Mouse (Mus musculus): Measurements from ENCODE around the gene Hoxc8. TPM values are rescaled to one million over a fixed set of nuclear protein-coding genes. Genes with fewer than 3 reads are reported as not detected.

Hoxc8 gene
- total RNA-seq, 4 experiments from 2014 or later, result not detected

DNA sequence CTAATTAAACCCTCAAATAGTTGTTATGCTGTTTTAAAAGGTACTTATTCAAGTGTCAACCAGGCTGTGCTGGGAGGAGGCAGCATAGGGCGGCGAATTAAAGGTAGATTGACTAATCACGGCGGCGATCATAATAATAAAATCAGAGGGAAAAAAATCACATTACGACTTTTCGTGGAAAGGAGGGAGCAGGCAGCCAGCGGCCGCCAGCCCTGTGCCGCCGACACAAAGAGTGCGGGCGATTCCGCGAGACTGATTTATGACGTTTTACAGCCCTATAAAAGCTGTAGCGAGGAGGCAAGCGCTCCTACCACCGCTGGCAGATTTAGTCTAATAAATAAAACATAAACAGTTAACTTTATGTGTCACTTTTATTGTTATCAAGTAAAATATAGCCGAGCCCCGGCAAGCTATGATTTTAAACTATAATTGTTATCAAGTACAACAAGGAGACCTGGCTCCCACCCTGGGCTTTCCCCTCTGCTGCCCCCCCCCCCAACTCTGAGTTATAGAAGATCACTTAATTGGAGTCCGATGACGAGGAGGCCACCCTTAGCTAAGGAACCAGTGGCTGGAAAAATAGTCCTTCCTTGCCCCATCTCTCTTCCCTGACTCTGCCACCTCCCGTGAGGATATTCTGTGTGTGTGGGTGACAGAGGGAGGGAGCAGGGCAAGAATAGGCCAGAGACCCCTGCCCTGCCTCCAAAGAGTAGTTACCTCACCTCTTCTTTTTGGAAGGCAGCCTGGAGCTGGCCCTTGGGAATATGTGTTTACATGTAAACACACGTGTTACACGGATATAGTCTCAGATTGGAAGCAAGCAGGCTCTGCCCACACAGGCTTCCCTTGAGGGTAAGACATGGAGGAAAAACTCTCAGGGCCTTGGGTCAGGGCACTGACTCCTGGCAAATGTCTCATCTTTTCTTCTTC is 42.5 kb downstream of the Hoxc8 start:
- DNase-seq (ENCODE audit: low spot score in 2 of 2), result no peak

DNA sequence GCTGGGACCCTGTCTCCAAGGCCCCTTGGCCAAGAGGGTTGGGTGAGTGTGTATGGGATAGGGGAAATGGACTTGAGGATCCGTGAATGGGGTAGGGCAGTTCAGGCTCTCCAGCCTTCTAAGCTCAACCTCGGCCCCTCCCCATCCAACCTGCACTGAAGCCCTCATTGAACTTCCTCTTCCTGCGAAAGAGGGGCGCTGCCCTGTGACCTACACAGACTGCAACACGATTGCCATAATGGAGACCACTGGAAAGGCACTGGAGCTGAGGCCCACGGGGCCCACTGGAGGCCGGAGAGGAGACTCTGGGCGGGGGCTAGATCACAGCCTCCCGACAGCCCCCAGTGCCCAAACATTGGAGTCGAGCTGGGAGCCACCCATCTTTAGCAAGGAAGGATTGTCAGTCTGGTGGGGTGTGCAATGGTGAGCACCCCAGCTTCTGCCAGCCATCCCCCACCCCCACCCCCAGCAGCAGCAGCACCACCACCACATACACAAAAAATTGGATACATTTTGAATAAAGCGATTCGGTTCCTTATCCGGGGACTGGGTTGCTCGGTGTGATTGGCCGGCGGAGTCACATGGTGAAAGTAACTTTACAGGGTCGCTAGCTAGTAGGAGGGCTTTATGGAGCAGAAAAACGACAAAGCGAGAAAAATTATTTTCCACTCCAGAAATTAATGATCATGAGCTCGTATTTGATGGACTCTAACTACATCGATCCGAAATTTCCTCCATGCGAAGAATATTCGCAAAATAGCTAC is 43.8 kb downstream of the Hoxc8 start:
- DNase-seq (ENCODE audit: low spot score in 2 of 2), result no peak

DNA sequence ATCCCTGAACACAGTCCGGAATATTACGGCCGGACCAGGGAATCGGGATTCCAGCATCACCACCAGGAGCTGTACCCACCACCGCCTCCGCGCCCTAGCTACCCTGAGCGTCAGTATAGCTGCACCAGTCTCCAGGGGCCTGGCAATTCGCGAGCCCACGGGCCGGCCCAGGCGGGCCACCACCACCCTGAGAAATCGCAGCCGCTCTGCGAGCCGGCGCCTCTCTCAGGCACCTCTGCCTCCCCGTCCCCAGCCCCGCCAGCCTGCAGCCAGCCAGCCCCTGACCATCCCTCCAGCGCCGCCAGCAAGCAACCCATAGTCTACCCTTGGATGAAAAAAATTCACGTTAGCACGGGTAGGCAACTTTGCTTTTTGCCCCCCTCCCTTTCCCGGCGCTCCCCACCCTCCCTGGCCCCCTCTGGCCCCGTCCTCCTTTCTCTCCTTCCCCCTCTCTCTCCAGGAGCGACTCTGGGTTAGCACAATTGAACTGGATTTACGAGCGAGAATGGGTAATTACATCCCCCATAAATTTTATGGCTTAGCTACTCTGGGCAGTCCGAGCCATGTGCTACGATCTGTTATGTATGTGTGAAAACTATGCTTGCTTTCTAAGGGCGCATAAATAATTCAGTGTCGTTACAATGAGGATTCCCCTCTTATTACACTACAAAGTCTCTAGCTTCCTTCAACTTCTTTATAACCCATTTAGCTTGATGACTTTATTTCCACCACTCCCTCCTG is 44.6 kb downstream of the Hoxc8 start:
- no peak for DNase-seq (ENCODE audit: low spot score in 2 of 2)

DNA sequence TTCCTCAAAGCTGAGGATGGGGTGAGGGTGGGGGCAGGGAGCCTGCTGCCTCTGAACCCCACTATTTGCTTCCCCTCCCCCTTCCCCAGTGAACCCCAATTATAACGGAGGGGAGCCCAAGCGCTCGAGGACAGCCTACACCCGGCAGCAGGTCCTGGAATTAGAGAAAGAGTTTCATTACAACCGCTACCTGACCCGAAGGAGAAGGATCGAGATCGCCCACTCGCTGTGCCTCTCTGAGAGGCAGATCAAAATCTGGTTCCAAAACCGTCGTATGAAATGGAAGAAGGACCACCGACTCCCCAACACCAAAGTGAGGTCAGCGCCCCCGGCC is 45.1 kb downstream of the Hoxc8 start:
- no peak for DNase-seq (ENCODE audit: low spot score in 2 of 2)

DNA sequence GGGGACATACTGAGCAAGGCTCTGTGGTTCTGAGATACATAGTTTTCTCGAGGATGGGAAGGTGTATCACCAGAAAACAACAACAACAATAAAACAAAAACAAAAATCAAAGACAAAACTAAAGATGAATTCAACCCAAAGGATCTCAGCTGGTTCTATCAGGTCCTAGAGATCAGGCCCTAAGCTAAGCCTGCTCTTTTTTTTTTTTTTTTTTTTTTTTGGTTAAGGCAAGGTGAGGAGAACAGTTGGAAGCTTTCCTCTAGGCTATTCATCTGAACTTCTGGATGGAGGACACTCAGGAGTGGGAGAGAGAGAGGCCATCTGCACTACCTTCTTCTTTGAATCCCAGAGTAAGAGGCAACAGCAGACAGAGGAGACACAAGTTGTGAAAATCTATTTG is 47.2 kb downstream of the Hoxc8 start:
- no peak for DNase-seq (ENCODE audit: low spot score in 2 of 2)

DNA sequence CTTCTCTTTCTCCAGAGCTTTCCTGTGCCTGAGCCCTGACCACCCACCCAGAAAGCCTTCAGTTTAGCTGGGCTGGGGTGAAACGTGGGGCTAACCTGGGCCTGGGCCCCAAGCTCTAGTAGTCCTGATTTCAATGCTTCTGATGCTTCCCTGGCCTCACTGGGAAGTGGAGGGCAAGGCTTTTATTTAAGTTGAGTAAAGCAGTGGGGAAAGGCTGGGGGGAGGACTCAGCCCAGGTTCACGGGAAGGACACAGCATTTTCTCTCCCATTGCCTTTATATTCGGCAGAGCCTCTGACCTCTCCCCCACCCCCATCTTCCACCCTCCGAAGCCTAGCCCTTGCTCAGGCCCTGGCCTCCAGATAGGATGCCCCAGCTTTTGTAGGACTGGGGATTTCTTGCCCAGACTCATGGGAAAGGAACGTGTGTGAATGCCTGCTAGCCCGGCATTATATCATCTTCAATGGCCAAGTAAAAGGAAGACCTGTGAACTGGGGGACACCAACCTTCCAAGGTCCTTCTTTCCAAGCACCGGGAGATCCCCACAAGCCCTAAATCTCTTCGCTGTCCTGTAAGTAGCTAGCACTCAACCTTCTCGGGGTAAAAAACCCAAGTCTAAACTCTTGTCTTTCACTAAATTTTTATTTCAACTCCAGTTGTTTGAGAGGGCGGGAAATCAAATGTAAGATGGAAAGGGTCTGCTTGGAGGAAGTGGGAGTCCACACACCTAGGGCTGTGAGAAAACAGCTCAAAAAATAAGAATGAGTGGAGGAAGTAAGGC is 48.5 kb downstream of the Hoxc8 start:
- DNase-seq (ENCODE audit: low spot score in 2 of 2), result no peak

DNA sequence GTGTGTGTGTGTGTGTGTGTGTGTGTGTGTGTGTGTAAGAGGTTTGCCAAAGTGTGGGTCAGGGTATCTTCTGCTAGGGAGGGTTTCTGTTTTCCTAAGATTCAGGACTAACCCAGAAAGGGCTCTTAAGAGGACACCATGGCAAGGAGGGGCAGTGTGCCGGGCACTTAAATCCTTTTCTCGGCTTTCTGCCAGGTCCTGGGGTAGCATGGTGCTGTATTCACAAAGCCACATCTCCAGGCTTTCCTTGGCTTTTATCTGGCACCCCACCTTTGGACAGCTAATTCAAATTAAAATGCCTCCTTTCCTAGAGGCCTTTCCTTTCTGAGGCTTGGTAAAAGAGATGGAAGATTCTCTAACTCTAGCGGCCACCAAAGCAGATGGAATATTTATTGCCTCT is 49.2 kb downstream of the Hoxc8 start:
- DNase-seq (ENCODE audit: low spot score in 2 of 2), result no peak

DNA sequence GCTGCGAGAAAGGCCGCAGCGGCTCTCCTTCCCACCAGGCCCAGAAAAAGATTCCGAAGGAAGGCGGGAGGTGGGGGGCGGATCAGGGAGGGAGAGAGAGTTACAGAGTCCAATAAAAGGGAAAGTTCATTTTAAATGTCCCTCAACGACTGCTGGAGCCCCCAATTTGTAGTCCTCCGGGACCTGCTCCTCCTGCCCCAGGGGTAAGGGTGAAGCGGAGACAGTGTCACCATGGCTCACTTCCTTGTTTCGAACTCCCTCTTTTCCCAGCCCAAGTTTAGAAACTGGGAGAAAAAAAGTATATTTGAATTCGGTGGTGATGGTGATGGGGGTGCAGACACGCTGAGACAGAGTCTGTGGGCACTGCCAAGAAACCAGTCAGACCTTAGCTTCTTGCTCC is 50.2 kb downstream of the Hoxc8 start:
- no peak for DNase-seq (ENCODE audit: low spot score in 2 of 2)

DNA sequence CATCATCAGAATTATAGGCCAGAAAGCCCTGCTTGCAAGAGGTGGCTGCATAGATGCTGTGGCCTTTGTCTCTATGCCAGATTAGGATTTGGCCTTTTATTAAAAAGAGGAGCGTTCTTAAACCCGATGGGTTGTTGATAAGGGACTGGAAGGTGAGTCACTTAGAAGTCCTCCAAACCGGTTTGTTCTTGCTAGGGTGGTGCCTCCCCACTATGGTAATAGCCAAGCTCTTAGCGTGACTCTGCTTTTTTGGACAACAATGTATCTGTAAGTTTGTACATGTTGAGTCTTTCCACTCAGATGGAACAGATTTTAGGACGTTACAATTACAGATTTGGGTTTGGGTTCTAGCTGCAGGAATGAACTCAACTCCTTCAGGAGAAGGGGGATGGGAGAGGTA is 51.2 kb downstream of the Hoxc8 start:
- DNase-seq (ENCODE audit: low spot score in 2 of 2), result no peak

DNA sequence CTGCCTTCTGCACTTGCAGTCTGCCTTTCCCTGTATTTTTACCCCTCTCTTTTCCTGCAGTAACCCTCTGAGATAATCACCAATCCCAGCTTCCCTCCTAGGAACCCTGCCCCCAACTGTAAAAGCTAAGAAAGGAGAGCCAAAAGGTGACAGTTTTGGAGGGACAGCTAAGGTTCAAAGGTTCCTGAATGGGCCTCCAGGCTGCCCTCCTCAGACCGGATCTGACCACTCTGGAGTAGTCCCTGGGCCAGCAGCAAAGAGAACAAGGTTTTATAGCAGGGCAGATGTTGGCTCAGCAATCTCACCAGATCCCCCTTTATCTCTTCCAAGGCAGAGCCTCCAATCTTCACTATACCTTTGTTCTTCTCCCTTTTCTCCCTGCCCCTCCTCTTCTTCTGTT is 51.8 kb downstream of the Hoxc8 start:
- no peak for DNase-seq (ENCODE audit: low spot score in 2 of 2)

Small RNA genes lying within 50 kb of the gene (microRNA-seq; reads per million reads assigned to microRNA genes)
- 0.51 to 0.64 reads per million in 2 experiments for gene Mir196a-2
- 5.1 to 11.6 reads per million in 2 experiments for gene Mir615

Other genes starting within 250 kb of the Hoxc8 start
- gene Hoxc13, start 69.5 kb upstream of the Hoxc8 start, total RNA-seq (2022), result not detected
- not detected for gene Hoxc12, start 53.9 kb upstream of the Hoxc8 start, total RNA-seq (2022)
- gene Hoxc11, start 36.2 kb upstream of the Hoxc8 start, total RNA-seq (2022), result not detected
- not detected for gene Hoxc10, start 23.8 kb upstream of the Hoxc8 start, total RNA-seq (2022)
- not detected for gene Hoxc5, start 23.2 kb upstream of the Hoxc8 start, total RNA-seq (2022)
- gene Hoxc9, start 14.2 kb upstream of the Hoxc8 start, total RNA-seq (2022), result not detected
- gene Hoxc6, start 7.7 kb downstream of the Hoxc8 start, total RNA-seq (2022), result not detected
- not detected for gene Hoxc4, start 28.3 kb downstream of the Hoxc8 start, total RNA-seq (2022)
- gene Smug1, start 176.5 kb downstream of the Hoxc8 start, total RNA-seq (2022), result 10 to 100 TPM; 13.2 to 21.6 (median 17.3) TPM
- gene Cbx5, start 249.2 kb downstream of the Hoxc8 start, total RNA-seq (2022), result 100 to 1,000 TPM; 170 to 209 (median 180) TPM
- gene Hnrnpa1, start 249.8 kb downstream of the Hoxc8 start, total RNA-seq (2022), result 100 to 1,000 TPM; 257 to 295 (median 288) TPM

Data from layer of hippocampus, adult 8-10 months (tissue).